Comparison of ENCODE assay signal across 15 mouse cellular contexts in the genomic region with DNA sequence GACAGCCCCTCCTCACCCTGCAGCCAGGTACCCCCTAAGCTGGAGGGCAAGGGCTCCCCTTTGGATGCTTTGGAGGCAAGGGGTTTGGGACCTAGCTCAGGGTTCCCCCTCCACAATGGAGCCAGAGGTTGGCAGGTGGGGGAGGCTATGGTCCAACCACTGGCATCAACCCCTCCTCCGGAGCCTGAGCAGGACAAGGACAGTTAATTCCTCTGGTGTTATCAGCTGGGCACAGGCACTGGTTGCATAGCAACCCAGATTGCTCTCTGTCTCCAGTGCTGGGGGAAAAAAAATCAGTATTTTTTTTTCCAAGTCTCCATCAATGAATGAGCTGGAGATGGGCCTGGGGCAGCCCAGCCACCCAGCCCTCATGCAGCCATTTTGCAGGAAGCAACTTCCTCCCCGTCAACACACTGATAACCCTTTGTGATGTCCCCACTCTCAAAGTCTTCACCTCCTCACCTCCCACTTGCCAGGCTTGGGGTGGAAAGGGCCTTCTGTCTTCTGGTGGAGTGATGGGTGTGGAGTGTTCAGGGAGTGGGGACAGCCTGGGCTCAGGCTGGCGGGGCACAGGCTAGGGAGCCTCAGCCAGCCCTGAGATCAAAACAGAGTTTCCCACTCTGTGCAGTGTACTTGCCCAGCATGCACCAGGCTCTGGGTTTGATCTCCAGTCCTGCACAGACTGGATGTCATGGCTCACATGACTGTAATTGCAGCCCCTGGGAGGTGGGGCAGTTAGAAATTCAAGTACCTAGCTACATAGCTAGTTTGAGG. TPM values are rescaled to one million over a fixed set of nuclear protein-coding genes. Genes with fewer than 3 reads are reported as not detected.
A peak's percentile ranks its signal among the peaks of the same experiment; 100 is the strongest.
DNase-seq lines count a peak whose midpoint lies in the region; ATAC-seq and TF ChIP-seq lines count a peak whose summit lies in the region.
"Had no signal": no experiment of that assay in that cellular context is flagged by ENCODE, and none has a peak within 500 bp of the region (broad histone marks: within the 10 kb centered on the region; RNA-seq: fewer than 3 reads in every experiment).

No protein-coding gene starts in this region.

- H3K9ac ChIP-seq in neural tube, embryonic 11.5 days (ENCODE audit: low read length), result no peak overlapping the region
- H3K9ac ChIP-seq in hindbrain, embryonic 12.5 days, result peak overlapping the region; percentile 50; the same call in 1 of the 2 replicates
- H3K9ac ChIP-seq in midbrain, embryonic 14.5 days (replicated peaks; ENCODE audit: low read length), result no peak overlapping the region; the same call in 1 of the 2 replicates
- H3K9ac ChIP-seq: heart, embryonic 15.5 days; lung, embryonic 14.5 days had no signal

- no peak for TF ChIP-seq CTCF in gastrocnemius, adult 2 months (IDR thresholded peaks at IDR 0.05)

- ATAC-seq in neural tube, embryonic 11.5 days (ENCODE audit: insufficient read depth, low FRiP score, low TSS enrichment), result no peak
- ATAC-seq in hindbrain, embryonic 12.5 days (ENCODE audit: low FRiP score), result peak; percentile 65
- ATAC-seq in midbrain, embryonic 14.5 days (ENCODE audit: low FRiP score, low TSS enrichment), result peak; percentile 77
- ATAC-seq: inflammation-experienced regulatory T-cells, adult 6 months had no signal

- DNase-seq in neural tube, embryonic 11.5 days (ENCODE audit: low spot score), result no peak
- no peak for DNase-seq in neural tube, embryonic 10.5 days (ENCODE audit: extremely low spot score, low spot score)
- peak; percentile 82 for DNase-seq in midbrain, embryonic 14.5 days
- DNase-seq in testis, postnatal 10 days (ENCODE audit: low spot score), result no peak
- no peak for DNase-seq in thymus, postnatal 25 days
- DNase-seq in gastrocnemius, adult 2 months, result no peak
- DNase-seq: adrenal gland, postnatal 14 days; gastrocnemius, postnatal 25 days; kidney, postnatal 4 days; lung, embryonic 14.5 days had no signal

- intact Hi-C loops in gastrocnemius, adult 2 months (cut with DNase I), result no loop called here

- peaks cover 7% of the 10 kb centered on the region; the same call in 1 of the 2 replicates for H3K27me3 ChIP-seq in neural tube, embryonic 11.5 days (ENCODE audit: control insufficient read depth, insufficient read depth, low read length)
- peaks cover 30% of the 10 kb centered on the region; the same call in 1 of the 2 replicates for H3K27me3 ChIP-seq in hindbrain, embryonic 12.5 days
- no peaks in the 10 kb centered on the region for H3K27me3 ChIP-seq in midbrain, embryonic 14.5 days (ENCODE audit: control insufficient read depth, insufficient read depth, low read length)

- no peaks in the 10 kb centered on the region for H3K4me1 ChIP-seq in neural tube, embryonic 11.5 days (ENCODE audit: control insufficient read depth, insufficient read depth, low read length)
- peaks cover 24% of the 10 kb centered on the region for H3K4me1 ChIP-seq in hindbrain, embryonic 12.5 days
- peaks cover 36% of the 10 kb centered on the region for H3K4me1 ChIP-seq in midbrain, embryonic 14.5 days (ENCODE audit: control insufficient read depth, insufficient read depth, low read length)
- H3K4me1 ChIP-seq: heart, embryonic 15.5 days had no signal

- H3K4me3 ChIP-seq in neural tube, embryonic 11.5 days (ENCODE audit: low read depth, low read length), result no peak overlapping the region
- H3K4me3 ChIP-seq in hindbrain, embryonic 12.5 days, result no peak overlapping the region
- 0 out of 2 replicates have a peak overlapping the region, but pooled peaks have one; percentile 12 for H3K4me3 ChIP-seq in midbrain, embryonic 14.5 days (replicated peaks; ENCODE audit: low read depth, low read length)
- no peak overlapping the region for H3K4me3 ChIP-seq in gastrocnemius, adult 2 months
- H3K4me3 ChIP-seq: heart, embryonic 15.5 days; left cerebral cortex, adult 2 months had no signal

- H3K36me3 ChIP-seq in neural tube, embryonic 11.5 days (ENCODE audit: control insufficient read depth, insufficient read depth, low read length), result no peaks in the 10 kb centered on the region
- no peaks in the 10 kb centered on the region for H3K36me3 ChIP-seq in hindbrain, embryonic 12.5 days
- H3K36me3 ChIP-seq in midbrain, embryonic 14.5 days (ENCODE audit: control insufficient read depth, insufficient read depth, low read length), result no peaks in the 10 kb centered on the region
- H3K36me3 ChIP-seq: heart, embryonic 15.5 days had no signal

- H3K27ac ChIP-seq in neural tube, embryonic 11.5 days (ENCODE audit: low read depth, low read length), result peak overlapping the region; percentile 44; the same call in 1 of the 2 replicates
- peak overlapping the region; percentile 86 for H3K27ac ChIP-seq in hindbrain, embryonic 12.5 days
- H3K27ac ChIP-seq in midbrain, embryonic 14.5 days (replicated peaks; ENCODE audit: low read depth, low read length), result peak overlapping the region; percentile 93
- H3K27ac ChIP-seq in gastrocnemius, adult 2 months, result no peak overlapping the region
- H3K27ac ChIP-seq: heart, embryonic 15.5 days; left cerebral cortex, adult 2 months had no signal

- H3K4me2 ChIP-seq in neural tube, embryonic 11.5 days (ENCODE audit: low read depth), result no peak overlapping the region
- H3K4me2 ChIP-seq in hindbrain, embryonic 12.5 days (replicated peaks), result peak overlapping the region; percentile 19; the same call in 1 of the 2 replicates
- peak overlapping the region; percentile 31 for H3K4me2 ChIP-seq in midbrain, embryonic 14.5 days (ENCODE audit: low read length)
- H3K4me2 ChIP-seq: heart, embryonic 15.5 days; lung, embryonic 14.5 days had no signal

- WGBS in neural tube, embryonic 11.5 days, result 57% methylated on average over 3 of the region's 3 CpGs
- 49% methylated on average over 3 of the region's 3 CpGs for WGBS in hindbrain, embryonic 12.5 days
- WGBS in midbrain, embryonic 14.5 days, result 40% methylated on average over 3 of the region's 3 CpGs

- H3K9me3 ChIP-seq in neural tube, embryonic 11.5 days (ENCODE audit: control insufficient read depth, low read length), result no peaks in the 10 kb centered on the region
- H3K9me3 ChIP-seq in hindbrain, embryonic 12.5 days (replicated peaks), result no peaks in the 10 kb centered on the region
- no peaks in the 10 kb centered on the region for H3K9me3 ChIP-seq in midbrain, embryonic 14.5 days (ENCODE audit: control insufficient read depth, low read length)
- H3K9me3 ChIP-seq: heart, embryonic 15.5 days had no signal

RNA-seq across cellular contexts. Expression of gene Arhgap40, which starts 49.0 kb away (rescaled TPM):
- not detected in 2 replicates for polyA plus RNA-seq in neural tube, embryonic 11.5 days (2014; fragmentation: Nextera tagmentation; extraction: Ambion mirVana)
- 0.40 TPM in 1 of 2 replicates, not detected in the other for polyA plus RNA-seq in hindbrain, embryonic 12.5 days (2016; fragmentation: Nextera tagmentation; extraction: Ambion mirVana)
- polyA plus RNA-seq in midbrain, embryonic 14.5 days (2014; fragmentation: Nextera tagmentation; extraction: Ambion mirVana), result 0.57 and 0.87 TPM in 2 replicates
- under 1 TPM in 1 of 2 experiments, not detected in 1; 0.14 TPM for total RNA-seq in gastrocnemius, adult 2 months (2021)
- total RNA-seq: adrenal gland, postnatal 14 days; gastrocnemius, postnatal 25 days had no signal
- polyA plus RNA-seq: heart, embryonic 15.5 days; inflammation-experienced regulatory T-cells, adult 6 months; lung, embryonic 14.5 days had no signal

RNA-seq across cellular contexts. Expression of gene Slc32a1, which starts 49.0 kb away (rescaled TPM):
- 1.6 and 2.4 TPM in 2 replicates for polyA plus RNA-seq in neural tube, embryonic 11.5 days (2014; fragmentation: Nextera tagmentation; extraction: Ambion mirVana)
- polyA plus RNA-seq in hindbrain, embryonic 12.5 days (2016; fragmentation: Nextera tagmentation; extraction: Ambion mirVana), result 3.5 and 4.3 TPM in 2 replicates
- polyA plus RNA-seq in midbrain, embryonic 14.5 days (2014; fragmentation: Nextera tagmentation; extraction: Ambion mirVana), result 7.6 and 8.6 TPM in 2 replicates
- total RNA-seq in gastrocnemius, adult 2 months (2021), result not detected
- total RNA-seq: adrenal gland, postnatal 14 days; gastrocnemius, postnatal 25 days had no signal
- polyA plus RNA-seq: heart, embryonic 15.5 days; inflammation-experienced regulatory T-cells, adult 6 months; lung, embryonic 14.5 days; stomach, embryonic 16.5 days had no signal

RNA-seq across cellular contexts. Expression of gene Adig, which starts 59.1 kb away (rescaled TPM):
- not detected in 2 replicates for polyA plus RNA-seq in neural tube, embryonic 11.5 days (2014; fragmentation: Nextera tagmentation; extraction: Ambion mirVana)
- not detected in 2 replicates for polyA plus RNA-seq in hindbrain, embryonic 12.5 days (2016; fragmentation: Nextera tagmentation; extraction: Ambion mirVana)
- polyA plus RNA-seq in midbrain, embryonic 14.5 days (2014; fragmentation: Nextera tagmentation; extraction: Ambion mirVana), result not detected in 2 replicates
- 1 to 10 TPM; 3.1 to 5.5 TPM for total RNA-seq in gastrocnemius, adult 2 months (2021)
- total RNA-seq: left cerebral cortex, adult 2 months had no signal
- polyA plus RNA-seq: heart, embryonic 15.5 days; inflammation-experienced regulatory T-cells, adult 6 months had no signal
